Mouse (Mus musculus): Measurements from ENCODE around the gene Tmem233.

DNA sequence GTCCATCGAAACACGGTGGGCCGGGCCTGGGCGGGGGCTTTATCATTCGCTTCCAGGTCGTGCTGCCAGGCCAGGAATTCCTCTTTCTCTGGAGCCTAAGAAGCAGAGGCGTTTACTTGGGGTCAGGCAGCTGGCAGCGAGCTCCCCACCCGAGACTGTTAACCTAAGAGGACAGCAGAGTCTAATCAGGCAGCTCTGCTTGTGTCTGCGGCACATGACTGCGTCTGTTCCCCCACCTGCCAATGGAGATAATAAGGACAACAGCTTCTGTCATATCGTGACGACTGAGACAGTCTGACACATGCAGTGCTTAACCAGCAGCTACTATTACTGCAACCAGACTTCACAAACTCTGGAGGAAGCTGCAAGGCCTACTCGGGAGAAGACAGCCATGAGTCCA is 61.5 kb downstream of the Tmem233 start:
- no peak for TF ChIP-seq CTCF (IDR thresholded peaks at IDR 0.05; ENCODE audit: low read depth, low read length)
- no peak for TF ChIP-seq POLR2A (IDR thresholded peaks at IDR 0.05; ENCODE audit: extremely low read depth, insufficient read depth, low read length)

Data from liver, adult 2 months (tissue).